In the genomic region with DNA sequence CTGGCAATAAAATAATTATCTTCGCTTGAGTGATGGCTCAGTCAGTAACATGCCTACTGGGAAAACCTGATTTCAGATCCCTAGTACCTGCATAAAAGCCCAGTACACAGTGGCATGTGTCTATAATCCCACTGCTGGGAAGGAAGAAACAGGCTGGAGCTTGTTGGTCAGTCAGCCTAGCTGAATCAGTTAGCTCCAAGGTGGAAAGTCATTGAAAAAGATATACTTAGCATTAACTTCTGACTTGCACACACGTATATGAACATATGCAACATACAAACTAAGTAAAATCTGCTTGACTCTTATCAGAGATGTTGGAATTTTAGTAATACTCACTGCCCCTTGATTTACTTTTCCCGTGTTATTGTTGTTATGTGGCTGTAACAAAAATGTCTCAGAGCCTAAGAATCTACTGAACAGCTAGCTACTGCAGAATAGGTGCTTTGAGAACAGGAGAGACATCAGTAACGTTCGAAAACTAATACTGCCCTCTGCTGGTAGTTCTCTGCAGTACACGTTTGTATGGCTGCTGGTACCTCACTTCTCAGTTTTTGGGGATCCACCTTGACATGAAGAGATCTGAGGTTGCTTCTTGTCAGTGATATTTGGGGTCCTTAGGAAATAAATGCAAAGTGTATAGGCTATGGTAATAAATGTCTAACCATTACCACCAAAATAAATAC, we compare ENCODE assay signal across 8 mouse cellular contexts. TPM values are rescaled to one million over a fixed set of nuclear protein-coding genes. Genes with fewer than 3 reads are reported as not detected.
DNase-seq lines count a peak whose midpoint lies in the region; ATAC-seq and TF ChIP-seq lines count a peak whose summit lies in the region.
"Had no signal": no experiment of that assay in that cellular context is flagged by ENCODE, and none has a peak within 500 bp of the region (broad histone marks: within the 10 kb centered on the region; RNA-seq: fewer than 3 reads in every experiment).

No protein-coding gene starts in this region.

- TF ChIP-seq CTCF in CH12.LX (conservative IDR thresholded peaks at IDR 0.05 in 1 of 2, IDR thresholded peaks at IDR 0.05 in 1 of 2; ENCODE audit: low read depth in 2 of 2, low read length in 2 of 2): peak; percentile 84 to 90
- peak; percentile 89 for TF ChIP-seq CTCF in lung, embryonic 14.5 days (IDR thresholded peaks at IDR 0.05; ENCODE audit: low read depth)

- dilution Hi-C loops in CH12.LX (cut with MboI; ENCODE audit: extremely low pct_ligation_motif_present, extremely low pct_unique_long_range_greater_than_20kb, low sequenced_read_pairs): no loop called here

- no peak for TF ChIP-seq POLR2A in CH12.LX (IDR thresholded peaks at IDR 0.05; ENCODE audit: low read depth, low read length)

- peak; percentile 45; the same call in 1 of the 2 replicates for ATAC-seq in lung, embryonic 14.5 days (ENCODE audit: insufficient read depth)

- WGBS in lung, embryonic 14.5 days: 28% methylated on average over 6 of the region's 6 CpGs

- H3K36me3 ChIP-seq in CH12.LX (replicated peaks in 1 of 2; ENCODE audit: control insufficient read depth in 1 of 2, insufficient read depth in 1 of 2, low read length in 1 of 2): no peaks in the 10 kb centered on the region
- H3K36me3 ChIP-seq in lung, embryonic 14.5 days (ENCODE audit: insufficient read depth): no peaks in the 10 kb centered on the region
- H3K36me3 ChIP-seq: lung, embryonic 15.5 days had no signal

- peak; percentile 81 for TF ChIP-seq RAD21 in CH12.LX (IDR thresholded peaks at IDR 0.05; ENCODE audit: low read depth, low read length)

- in situ Hi-C loops in CH12.LX (cut with MboI; ENCODE audit: low pct_ligation_motif_present, low pct_unique_long_range_greater_than_20kb, low sequenced_read_pairs): loop anchor here (25.0 kb wide), 1 partner anchor 172 kb away; no protein-coding TSS in a partner anchor

- no peak for TF ChIP-seq EP300 in CH12.LX (IDR thresholded peaks at IDR 0.05; ENCODE audit: low read length)

- no peak overlapping the region for H3K4me2 ChIP-seq in CH12.LX (ENCODE audit: insufficient read depth, low read depth, poor library complexity, severe bottlenecking)
- no peak overlapping the region for H3K4me2 ChIP-seq in lung, embryonic 14.5 days
- H3K4me2 ChIP-seq: lung, embryonic 15.5 days had no signal

- H3K4me3 ChIP-seq in CH12.LX (replicated peaks in 1 of 3; ENCODE audit: low read depth in 2 of 3, low read length in 2 of 3, poor library complexity in 1 of 3): no peak overlapping the region
- no peak overlapping the region for H3K4me3 ChIP-seq in lung, embryonic 14.5 days (ENCODE audit: low read depth, low read length)
- H3K4me3 ChIP-seq: lung, embryonic 15.5 days had no signal

- no peak overlapping the region for H3K27ac ChIP-seq in CH12.LX (ENCODE audit: insufficient read depth, low read depth)
- H3K27ac ChIP-seq in lung, embryonic 14.5 days (ENCODE audit: low read depth): no peak overlapping the region
- H3K27ac ChIP-seq: lung, embryonic 15.5 days had no signal

- H3K27me3 ChIP-seq in CH12.LX (replicated peaks): no peaks in the 10 kb centered on the region
- no peaks in the 10 kb centered on the region for H3K27me3 ChIP-seq in lung, embryonic 14.5 days (ENCODE audit: insufficient read depth, low read length)
- H3K27me3 ChIP-seq: lung, embryonic 15.5 days had no signal

- H3K4me1 ChIP-seq in CH12.LX (ENCODE audit: control insufficient read depth in 1 of 2, insufficient read depth in 2 of 2): no peaks in the 10 kb centered on the region
- no peaks in the 10 kb centered on the region for H3K4me1 ChIP-seq in lung, embryonic 14.5 days (ENCODE audit: insufficient read depth)

- DNase-seq in CH12.LX (ENCODE audit: extremely low read depth) (peak; percentile 58), NIH3T3 (ENCODE audit: low read depth) (peak; percentile 45)
- DNase-seq in cerebellum, postnatal 36 days: peak; percentile 41 to 78
- peak; percentile 18 for DNase-seq in gastrocnemius, postnatal 14 days
- peak; percentile 67 to 79 for DNase-seq in kidney, postnatal 36 days
- DNase-seq in lung, embryonic 14.5 days: peak; percentile 92
- peak; percentile 86 for DNase-seq in retina, embryonic 14.5 days (ENCODE audit: low spot score)

- intact Hi-C loops in gastrocnemius, postnatal 14 days (cut with DNase I; ENCODE audit: low total_unique reads): loop anchor here (10.0 kb wide), 1 partner anchor 224 kb away; no protein-coding TSS in a partner anchor

- no peaks in the 10 kb centered on the region for H3K79me2 ChIP-seq in CH12.LX (replicated peaks; ENCODE audit: control insufficient read depth, extremely low read depth, insufficient read depth, poor library complexity, severe bottlenecking)

- no peak overlapping the region for H3K9ac ChIP-seq in CH12.LX (ENCODE audit: insufficient read depth, low read depth)
- H3K9ac ChIP-seq in lung, embryonic 14.5 days: no peak overlapping the region
- H3K9ac ChIP-seq: lung, embryonic 15.5 days had no signal

- H3K9me3 ChIP-seq in CH12.LX (replicated peaks; ENCODE audit: low read length): no peaks in the 10 kb centered on the region
- H3K9me3 ChIP-seq in lung, embryonic 14.5 days (ENCODE audit: low read depth, low read length): no peaks in the 10 kb centered on the region
- H3K9me3 ChIP-seq: lung, embryonic 15.5 days had no signal

TF ChIP-seq in CH12.LX, 34 proteins besides CTCF, POLR2A, EP300 and RAD21:
- TF ChIP-seq ELF1 (IDR thresholded peaks at IDR 0.05; ENCODE audit: low read depth, low read length): no peak
- peak; percentile 48 for TF ChIP-seq SMC3 (IDR thresholded peaks at IDR 0.05; ENCODE audit: low read depth, low read length)

RNA-seq across cellular contexts. Expression of gene Hmcn1, which starts 16.0 kb away (rescaled TPM):
- total RNA-seq in CH12.LX (2012; rRNA removed): under 0.01 TPM in 2 replicates
- 0.01 TPM in 2 replicates for total RNA-seq in CH12.LX (2014; rRNA removed)
- polyA plus RNA-seq in CH12.LX (2012; ENCODE audit: insufficient read length, low read depth): 0.01 and 0.04 TPM in 2 replicates
- total RNA-seq in gastrocnemius, postnatal 14 days (2021): 10 to 100 TPM in 1 of 2 experiments, 1 to 10 TPM in 1; 9.3 to 10.9 TPM
- 14.5 and 17.1 TPM in 2 replicates for polyA plus RNA-seq in lung, embryonic 14.5 days (2014; fragmentation: Nextera tagmentation; extraction: Ambion mirVana)

Comparison
In these comparisons a context has a peak if more than half of its experiments do, and no peak if none do; other contexts are left out.
1. DNase-seq: peak in every context shown above with its lines; median percentile 92 in lung, embryonic 14.5 days; 86 in retina, embryonic 14.5 days; 73 in kidney, postnatal 36 days; 60 in cerebellum, postnatal 36 days; 58 in CH12.LX; 45 in NIH3T3; 18 in gastrocnemius, postnatal 14 days.
2. RNA of gene Hmcn1, which starts 16.0 kb away (total RNA-seq): 9.3 to 10.9 TPM in gastrocnemius, postnatal 14 days; under 0.01 to 0.01 TPM in CH12.LX; every median in the first group is over 10 times any median in the second.